Mouse (Mus musculus): ENCODE data around the gene Zfp941. TPM values are rescaled to one million over a fixed set of nuclear protein-coding genes. Genes with fewer than 3 reads are reported as not detected.

Zfp941 gene
- polyA plus RNA-seq, 1 experiment = 0.19 TPM

DNA sequence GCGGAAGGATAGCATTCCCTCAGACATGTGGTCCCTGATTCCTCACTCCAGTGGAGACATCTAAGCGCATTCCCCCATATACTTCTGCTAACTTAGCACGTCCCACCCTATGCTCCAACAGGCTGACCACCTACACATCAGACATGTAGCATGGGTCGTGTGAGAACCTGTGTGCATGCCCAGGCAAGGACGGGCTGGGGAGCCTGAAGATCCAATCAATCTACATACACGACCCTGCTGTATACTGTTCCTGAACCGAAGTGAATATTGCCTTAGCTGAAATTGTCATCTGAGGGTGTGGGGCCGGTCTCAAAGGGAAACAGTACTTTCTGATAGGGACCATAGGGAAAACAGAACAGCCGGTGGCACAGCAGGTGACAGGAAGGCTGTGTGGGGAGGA is 33.2 kb upstream of the Zfp941 start:
- TF ChIP-seq POLR2A (IDR thresholded peaks at IDR 0.05; ENCODE audit: borderline replicate concordance, low read depth, low read length) = no peak
- TF ChIP-seq CTCF (IDR thresholded peaks at IDR 0.05; ENCODE audit: low read depth, low read length) = no peak
- H3K4me3 ChIP-seq (ENCODE audit: insufficient read depth, low read length) = peak overlapping the region; percentile 86
- no peak overlapping the region for H3K27ac ChIP-seq (ENCODE audit: insufficient read depth, low read depth, low read length)
- H3K4me1 ChIP-seq (ENCODE audit: control insufficient read depth, insufficient read depth, low read length) = peaks cover 12% of the 10 kb centered on the region; the same call in 1 of the 2 replicates

DNA sequence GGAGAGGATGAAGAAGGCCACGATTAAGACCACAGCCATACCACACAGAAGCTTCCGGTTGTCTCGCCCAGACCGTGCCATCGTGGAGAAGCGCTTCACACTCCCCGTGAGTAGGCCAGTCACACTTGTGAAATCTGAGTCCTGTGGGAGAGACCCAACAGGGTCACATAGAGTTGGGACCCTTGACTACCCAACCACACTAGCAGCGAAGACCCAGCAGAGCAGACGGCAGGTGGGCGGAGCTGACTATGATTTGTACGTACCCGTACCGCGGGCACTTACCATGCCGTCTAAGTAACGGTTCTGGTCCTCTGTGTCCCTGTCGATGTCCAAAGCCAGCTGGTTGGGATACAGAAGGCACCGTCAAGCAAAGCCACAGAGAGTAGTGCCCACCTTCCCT is 32.5 kb upstream of the Zfp941 start:
- no peak for TF ChIP-seq POLR2A (IDR thresholded peaks at IDR 0.05; ENCODE audit: borderline replicate concordance, low read depth, low read length)
- no peak for TF ChIP-seq CTCF (IDR thresholded peaks at IDR 0.05; ENCODE audit: low read depth, low read length)
- peaks cover 12% of the 10 kb centered on the region; the same call in 1 of the 2 replicates for H3K4me1 ChIP-seq (ENCODE audit: control insufficient read depth, insufficient read depth, low read length)
- no peak overlapping the region for H3K4me3 ChIP-seq (ENCODE audit: insufficient read depth, low read length)
- H3K27ac ChIP-seq (ENCODE audit: insufficient read depth, low read depth, low read length) = no peak overlapping the region

DNA sequence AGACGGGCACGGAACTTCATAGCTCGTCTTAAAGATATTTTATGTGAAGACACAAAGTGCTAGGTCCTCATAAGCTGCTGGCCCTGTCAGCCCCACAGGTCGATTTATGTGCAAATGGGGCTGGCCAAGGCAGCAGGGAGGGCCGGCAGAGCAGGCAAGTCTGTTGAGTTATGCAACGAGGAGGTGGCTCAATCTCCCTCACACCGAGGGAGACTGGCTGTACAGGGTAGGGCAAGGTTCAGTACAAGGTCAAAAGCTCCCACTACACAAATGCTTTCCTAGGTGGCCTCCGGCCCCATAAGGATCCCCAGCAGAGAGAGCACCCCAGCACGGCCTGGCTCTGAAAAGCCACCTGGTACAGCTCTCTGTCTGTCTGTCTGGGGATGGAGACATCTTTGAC is 31.4 kb upstream of the Zfp941 start:
- Histone ChIP-seq H3K27ac (ENCODE audit: insufficient read depth, low read depth, low read length) (no peak overlapping the region), H3K4me1 (ENCODE audit: control insufficient read depth, insufficient read depth, low read length) (peaks cover 6% of the 10 kb centered on the region; the same call in 1 of the 2 replicates)

DNA sequence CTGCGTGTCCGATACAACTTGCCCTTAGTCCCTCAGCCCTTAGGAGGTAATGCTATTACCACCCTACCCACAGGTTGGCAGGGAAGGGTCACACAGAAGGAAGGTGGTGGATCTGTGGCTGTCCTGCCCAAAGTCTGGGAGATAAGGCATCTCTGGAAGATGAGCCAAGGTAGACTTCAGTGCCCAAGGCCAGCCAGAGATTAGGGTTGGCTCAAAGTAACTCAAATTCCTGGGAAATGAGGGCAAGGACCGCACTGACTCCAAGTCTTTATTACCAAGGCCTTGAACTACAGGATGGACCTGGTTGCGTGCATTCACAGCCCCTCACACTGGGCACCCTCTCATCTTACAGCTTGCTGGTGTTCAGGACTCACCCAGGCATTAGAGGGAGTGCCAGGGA is 29.9 kb upstream of the Zfp941 start:
- Histone ChIP-seq H3K4me3 (ENCODE audit: insufficient read depth, low read length) (no peak overlapping the region), H3K4me1 (ENCODE audit: control insufficient read depth, insufficient read depth, low read length) (peaks cover 5% of the 10 kb centered on the region; the same call in 1 of the 2 replicates), H3K27ac (ENCODE audit: insufficient read depth, low read depth, low read length) (no peak overlapping the region)
- TF ChIP-seq POLR2A (IDR thresholded peaks at IDR 0.05; ENCODE audit: borderline replicate concordance, low read depth, low read length) = no peak
- TF ChIP-seq CTCF (IDR thresholded peaks at IDR 0.05; ENCODE audit: low read depth, low read length) = no peak

More for the DNA sequence above, 31.4 kb upstream of the Zfp941 start:
- TF ChIP-seq POLR2A (IDR thresholded peaks at IDR 0.05; ENCODE audit: borderline replicate concordance, low read depth, low read length) (no peak), CTCF (IDR thresholded peaks at IDR 0.05; ENCODE audit: low read depth, low read length) (no peak)
- H3K4me3 ChIP-seq (ENCODE audit: insufficient read depth, low read length) = no peak overlapping the region

DNA sequence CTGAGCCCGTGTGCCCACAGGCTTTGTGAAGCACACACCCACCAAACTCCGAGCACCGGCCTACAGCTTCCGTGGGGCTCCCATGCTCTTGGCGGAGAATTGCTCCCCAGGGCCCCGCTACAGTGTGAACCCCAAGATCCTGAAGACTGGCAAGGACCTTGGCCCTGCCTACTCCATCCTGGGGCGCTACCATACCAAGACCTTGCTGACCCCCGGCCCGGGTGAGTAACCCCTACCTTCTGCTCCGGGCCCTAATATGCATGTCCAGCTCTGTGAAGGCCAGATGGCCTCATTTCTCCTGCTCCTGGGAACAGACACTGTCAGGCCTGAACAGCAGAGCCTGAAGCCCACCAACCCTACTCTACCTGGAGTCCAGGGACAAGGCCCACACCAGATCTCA is 26.6 kb upstream of the Zfp941 start:
- no peak overlapping the region for H3K4me3 ChIP-seq (ENCODE audit: insufficient read depth, low read length)
- H3K27ac ChIP-seq (ENCODE audit: insufficient read depth, low read depth, low read length) = no peak overlapping the region
- TF ChIP-seq POLR2A (IDR thresholded peaks at IDR 0.05; ENCODE audit: borderline replicate concordance, low read depth, low read length) (no peak), CTCF (IDR thresholded peaks at IDR 0.05; ENCODE audit: low read depth, low read length) (no peak)
- no peaks in the 10 kb centered on the region for H3K4me1 ChIP-seq (ENCODE audit: control insufficient read depth, insufficient read depth, low read length)

DNA sequence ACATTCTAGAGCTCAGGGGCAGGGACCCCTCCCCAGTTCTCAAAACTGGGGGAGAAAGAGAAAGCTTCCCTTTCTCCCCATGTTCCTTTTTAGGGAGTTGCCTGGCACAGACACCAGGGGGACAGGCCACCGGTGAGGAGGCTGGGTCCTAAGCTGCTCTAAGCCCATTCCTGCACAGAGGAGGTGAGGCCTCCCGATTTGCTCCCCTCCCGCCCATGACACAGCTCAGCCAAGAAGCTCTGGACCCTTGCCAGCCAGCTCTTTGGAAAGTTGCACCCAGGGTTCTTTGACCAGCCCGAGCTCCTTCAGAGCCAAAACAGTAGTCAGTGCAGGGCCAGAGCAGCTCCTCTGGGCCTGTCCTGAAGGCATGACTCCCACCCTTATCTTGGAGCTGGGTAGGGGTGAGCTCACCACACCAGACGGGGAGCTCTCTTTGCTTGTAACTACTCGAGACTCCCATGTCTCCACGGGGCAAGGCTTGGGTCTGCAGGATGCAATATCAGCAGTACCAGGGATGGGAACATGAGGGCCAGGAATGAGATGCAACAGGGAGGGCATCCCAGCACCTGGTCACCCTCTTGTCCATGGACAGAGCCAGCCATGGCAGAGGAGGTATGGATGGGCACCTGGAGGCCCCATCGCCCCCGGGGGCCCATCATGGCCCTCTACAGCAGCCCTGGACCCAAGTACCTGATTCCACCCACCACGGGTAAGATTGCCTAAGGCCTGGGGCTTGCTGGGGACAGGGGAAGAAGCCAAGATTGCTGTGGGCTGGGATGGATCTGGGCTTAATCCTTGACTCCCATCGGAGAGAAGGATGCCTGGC is 26.0 kb upstream of the Zfp941 start, which contains the start of gene Odf3:
Gene Odf3 (plus strand): TSS at position 51 of the 826 bp plus-strand sequence.
- no peak within 1 kb of the TSS for H3K4me3 ChIP-seq (ENCODE audit: insufficient read depth, low read length)
- H3K4me1 ChIP-seq (ENCODE audit: control insufficient read depth, insufficient read depth, low read length) = no peaks in the 10 kb centered on the region
- no peak for TF ChIP-seq CTCF (IDR thresholded peaks at IDR 0.05; ENCODE audit: low read depth, low read length)
- no peak for TF ChIP-seq POLR2A (IDR thresholded peaks at IDR 0.05; ENCODE audit: borderline replicate concordance, low read depth, low read length)

DNA sequence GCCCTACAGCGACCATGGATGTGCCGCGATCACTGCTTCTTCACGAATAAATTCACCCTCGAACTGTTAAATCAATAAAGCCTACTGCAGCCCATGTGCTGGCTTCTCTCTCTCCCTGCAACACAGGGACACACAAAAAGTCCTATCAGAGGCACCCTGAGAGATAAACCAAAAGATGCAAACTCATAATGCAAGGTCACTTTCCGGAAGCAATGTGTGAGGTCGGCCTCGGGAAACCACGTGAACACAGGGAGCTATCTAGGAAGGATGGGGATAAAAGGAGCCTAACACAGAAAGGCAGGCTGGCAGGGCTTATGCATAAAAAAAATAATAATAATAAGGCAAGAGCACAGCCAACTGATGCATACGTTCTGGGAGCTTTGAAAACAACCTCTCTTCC is 24.7 kb upstream of the Zfp941 start:
- H3K4me3 ChIP-seq (ENCODE audit: insufficient read depth, low read length) = no peak overlapping the region
- H3K27ac ChIP-seq (ENCODE audit: insufficient read depth, low read depth, low read length) = no peak overlapping the region
- TF ChIP-seq CTCF (IDR thresholded peaks at IDR 0.05; ENCODE audit: low read depth, low read length) = no peak
- TF ChIP-seq POLR2A (IDR thresholded peaks at IDR 0.05; ENCODE audit: borderline replicate concordance, low read depth, low read length) = no peak
- H3K4me1 ChIP-seq (ENCODE audit: control insufficient read depth, insufficient read depth, low read length) = no peaks in the 10 kb centered on the region

More for the DNA sequence above, 26.0 kb upstream of the Zfp941 start, which contains the start of gene Odf3:
- H3K27ac ChIP-seq (ENCODE audit: insufficient read depth, low read depth, low read length) = no peak within 1 kb of the TSS

DNA sequence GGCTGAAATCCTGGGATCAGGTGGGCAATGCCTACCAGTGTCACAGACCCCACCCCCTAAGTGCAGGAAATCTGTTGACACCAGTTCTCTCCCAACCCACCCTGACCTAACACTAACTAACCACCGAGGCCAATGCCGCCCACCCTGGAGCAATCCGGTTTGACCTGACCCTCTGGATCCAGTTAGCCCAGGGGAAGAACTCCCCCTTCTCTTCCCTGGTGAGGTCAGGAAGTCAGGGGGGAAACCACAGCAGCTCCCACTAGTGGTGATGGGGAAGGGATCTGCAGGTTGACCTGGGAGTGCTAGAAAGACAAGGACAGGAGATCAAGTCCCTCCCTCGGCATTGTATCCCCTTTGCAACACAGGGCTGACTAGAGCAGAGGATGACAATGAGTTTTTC is 23.7 kb upstream of the Zfp941 start:
- TF ChIP-seq POLR2A (IDR thresholded peaks at IDR 0.05; ENCODE audit: borderline replicate concordance, low read depth, low read length) (no peak), CTCF (IDR thresholded peaks at IDR 0.05; ENCODE audit: low read depth, low read length) (no peak)
- no peaks in the 10 kb centered on the region for H3K4me1 ChIP-seq (ENCODE audit: control insufficient read depth, insufficient read depth, low read length)

DNA sequence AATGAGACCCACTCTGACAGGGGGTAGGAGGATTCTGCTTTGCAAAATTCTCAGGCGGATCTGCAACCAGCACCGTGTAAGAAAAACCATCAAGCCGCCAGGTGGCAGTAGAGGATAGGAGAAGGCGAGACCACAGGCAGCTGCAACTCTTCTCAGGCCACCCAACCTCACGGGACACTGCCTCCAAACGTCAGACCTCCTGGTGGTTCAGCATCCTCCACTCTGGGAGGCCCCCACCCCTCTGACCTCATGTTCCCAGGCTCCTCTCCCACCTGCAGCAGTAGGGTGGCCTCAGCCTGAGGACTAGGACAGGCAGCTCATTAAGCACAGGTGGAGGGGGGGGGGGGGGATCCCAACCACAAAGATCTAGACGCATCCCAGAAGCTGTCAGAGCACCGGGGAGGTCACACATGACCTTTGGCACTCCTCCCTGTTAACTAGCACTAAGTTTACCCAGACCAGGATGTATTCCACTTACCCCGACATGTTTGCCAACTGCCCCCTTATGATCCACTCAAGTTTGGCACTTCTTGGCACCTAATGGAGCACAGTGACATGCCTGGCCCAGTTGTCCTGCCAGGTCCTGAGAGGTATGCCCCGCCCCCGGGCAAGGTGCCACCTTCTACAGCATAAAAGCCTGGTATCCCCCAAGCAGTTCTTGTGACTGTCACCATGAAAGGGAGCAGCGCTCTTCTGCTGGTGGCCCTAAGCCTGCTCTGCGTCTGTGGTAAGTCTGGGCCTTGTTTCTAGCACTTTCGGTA is 23.1 kb upstream of the Zfp941 start, which contains the start of gene Scgb1c1:
Gene Scgb1c1 (plus strand): TSS at position 643 of the 761 bp plus-strand sequence.
- TF ChIP-seq POLR2A (IDR thresholded peaks at IDR 0.05; ENCODE audit: borderline replicate concordance, low read depth, low read length) (no peak), CTCF (IDR thresholded peaks at IDR 0.05; ENCODE audit: low read depth, low read length) (peak; percentile 75)
- H3K4me1 ChIP-seq (ENCODE audit: control insufficient read depth, insufficient read depth, low read length) = no peaks in the 10 kb centered on the region
- no peak within 1 kb of the TSS for H3K27ac ChIP-seq (ENCODE audit: insufficient read depth, low read depth, low read length)
- no peak within 1 kb of the TSS for H3K4me3 ChIP-seq (ENCODE audit: insufficient read depth, low read length)

More for the DNA sequence above, 23.7 kb upstream of the Zfp941 start:
- Histone ChIP-seq H3K27ac (ENCODE audit: insufficient read depth, low read depth, low read length) (no peak overlapping the region), H3K4me3 (ENCODE audit: insufficient read depth, low read length) (no peak overlapping the region)

Data from bone marrow macrophage, adult 2 months (primary cell).